Comparison of ENCODE assay signal across 23 mouse cellular contexts in the genomic region with DNA sequence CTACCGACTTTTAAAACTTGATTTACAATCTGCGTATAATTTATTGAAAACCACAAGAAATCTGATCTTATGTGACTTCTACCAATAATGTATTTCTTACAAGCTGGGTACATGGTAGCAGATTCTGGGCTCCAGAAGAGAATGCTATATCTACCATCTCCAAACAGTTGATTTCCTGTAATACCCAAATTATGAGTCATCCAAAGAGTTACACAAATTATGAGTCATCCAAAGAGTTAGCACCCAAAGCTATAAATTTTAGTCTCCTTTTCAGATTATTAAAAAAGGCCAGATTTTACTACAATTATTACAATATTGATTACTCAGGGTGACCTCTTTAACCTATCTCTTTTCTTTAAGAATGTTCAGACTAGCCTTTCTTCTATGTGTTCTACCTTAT.
DNase-seq lines count a peak whose midpoint lies in the region; ATAC-seq lines count a peak whose summit lies in the region.
"Had no signal": no experiment of that assay in that cellular context is flagged by ENCODE, and none has a peak within 500 bp of the region (broad histone marks: within the 10 kb centered on the region; RNA-seq: fewer than 3 reads in every experiment).

No protein-coding gene starts in this region.

- H3K4me3 ChIP-seq in hindbrain, embryonic 16.5 days (ENCODE audit: low read length), result no peak overlapping the region
- H3K4me3 ChIP-seq: embryonic facial prominence, embryonic 10.5 days; embryonic facial prominence, embryonic 12.5 days; forebrain, embryonic 10.5 days; forebrain, embryonic 12.5 days had no signal

- H3K4me2 ChIP-seq in hindbrain, embryonic 16.5 days (ENCODE audit: low read length), result no peak overlapping the region
- H3K4me2 ChIP-seq: embryonic facial prominence, embryonic 12.5 days; forebrain, embryonic 12.5 days had no signal

- DNase-seq in 3T3-L1 (ENCODE audit: low read depth, low spot score), result peak; percentile 31
- peak; percentile 63 for DNase-seq in 416B (ENCODE audit: low read depth)
- DNase-seq in Muller cell, postnatal 12 days (ENCODE audit: inconsistent ontology term), result peak; percentile 5
- no peak for DNase-seq in layer of hippocampus, postnatal 25 days (ENCODE audit: extremely low spot score in 1 of 2, low spot score in 1 of 2)
- DNase-seq: adrenal gland, adult 2 months; adrenal gland, postnatal 10 days; adrenal gland, postnatal 25 days; cerebellum, adult 11-12 months; cerebellum, adult 2 months; cerebellum, adult 9-10 months; cerebellum, postnatal 10 days; cerebellum, postnatal 25 days had no signal

- no peaks in the 10 kb centered on the region for H3K9me3 ChIP-seq in hindbrain, embryonic 16.5 days (ENCODE audit: control insufficient read depth, low read length)
- H3K9me3 ChIP-seq: embryonic facial prominence, embryonic 10.5 days; embryonic facial prominence, embryonic 12.5 days; forebrain, embryonic 10.5 days; forebrain, embryonic 12.5 days; G1E had no signal

- WGBS in hindbrain, embryonic 16.5 days, result 92% methylated on average over 2 of the region's 2 CpGs

- no peaks in the 10 kb centered on the region for H3K27me3 ChIP-seq in hindbrain, embryonic 16.5 days (replicated peaks; ENCODE audit: control insufficient read depth, insufficient read depth, low read length)
- H3K27me3 ChIP-seq: CH12.LX; embryonic facial prominence, embryonic 12.5 days; forebrain, embryonic 12.5 days had no signal

- no peaks in the 10 kb centered on the region for H3K36me3 ChIP-seq in hindbrain, embryonic 16.5 days (ENCODE audit: control insufficient read depth, insufficient read depth, low read length)
- H3K36me3 ChIP-seq: embryonic facial prominence, embryonic 10.5 days; embryonic facial prominence, embryonic 12.5 days; forebrain, embryonic 10.5 days; forebrain, embryonic 12.5 days; G1E had no signal

- H3K9ac ChIP-seq in hindbrain, embryonic 16.5 days (ENCODE audit: low read depth, low read length), result no peak overlapping the region
- H3K9ac ChIP-seq: embryonic facial prominence, embryonic 12.5 days; forebrain, embryonic 12.5 days had no signal

- H3K27ac ChIP-seq in hindbrain, embryonic 16.5 days (ENCODE audit: low read depth, low read length), result no peak overlapping the region
- H3K27ac ChIP-seq: embryonic facial prominence, embryonic 10.5 days; embryonic facial prominence, embryonic 12.5 days; forebrain, embryonic 10.5 days; forebrain, embryonic 12.5 days had no signal

- no peaks in the 10 kb centered on the region for H3K4me1 ChIP-seq in hindbrain, embryonic 16.5 days (ENCODE audit: control insufficient read depth, insufficient read depth, low read depth, low read length)
- H3K4me1 ChIP-seq: embryonic facial prominence, embryonic 10.5 days; embryonic facial prominence, embryonic 12.5 days; forebrain, embryonic 10.5 days; forebrain, embryonic 12.5 days had no signal

- no peak for ATAC-seq in hindbrain, embryonic 16.5 days
- ATAC-seq in erythroid progenitor cell, adult 5-6 weeks (replicated peaks; ENCODE audit: low FRiP score, poor library complexity, severe bottlenecking), result no peak
- ATAC-seq: CD4-positive, CD25-positive, alpha-beta regulatory T cell, adult 4 months; forebrain, embryonic 14.5 days; forebrain, embryonic 16.5 days had no signal

Comparison
In these comparisons a context has a peak if more than half of its experiments do, and no peak if none do; other contexts are left out.
1. DNase-seq: peak in 3T3-L1 (single experiment), 416B (single experiment) and Muller cell, postnatal 12 days (single experiment); none in layer of hippocampus, postnatal 25 days (0 of 2).